Mouse (Mus musculus) heart, postnatal 0 days (tissue): ENCODE results near the gene Slc9a9.

ENCODE experiments used
- CTCF ChIP-seq: IDR thresholded peaks from 2 replicates; pipeline ENCODE4 v1.5.1; 2016; ENCODE audit warnings: antibody characterized with exemption, control low read depth, low read depth
- EP300 ChIP-seq: IDR thresholded peaks from 2 replicates; pipeline ENCODE4 v1.6.1; 2016; ENCODE audit warnings: antibody characterized with exemption, low read depth

GRCm38 (mm10) chr9:95181241-95182043 is 511.7 kb downstream of the Slc9a9 start:
- TF ChIP-seq CTCF = no peak
- no peak for TF ChIP-seq EP300
